Comparison of ENCODE assay signal across 27 mouse cellular contexts in the genomic region with DNA sequence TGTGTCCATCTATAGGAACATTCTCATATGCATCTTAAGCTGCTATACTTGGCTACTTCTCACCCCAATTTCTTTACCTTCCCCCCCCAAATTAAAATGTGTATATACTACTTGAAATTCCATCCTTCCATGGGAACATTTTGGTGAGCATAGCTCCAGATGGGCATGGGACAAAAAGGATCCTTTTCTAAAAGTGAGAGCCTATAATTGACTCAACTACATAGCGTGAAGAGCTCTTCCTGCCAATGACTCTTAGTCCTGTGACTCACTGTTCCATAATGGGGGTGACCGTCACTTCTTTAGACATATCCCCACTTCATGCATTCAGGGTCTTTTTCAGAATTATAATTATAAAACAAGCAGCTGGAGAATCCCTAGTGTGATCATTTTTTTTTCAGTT.
DNase-seq lines count a peak whose midpoint lies in the region; ATAC-seq and TF ChIP-seq lines count a peak whose summit lies in the region.
"Had no signal": no experiment of that assay in that cellular context is flagged by ENCODE, and none has a peak within 500 bp of the region (broad histone marks: within the 10 kb centered on the region; RNA-seq: fewer than 3 reads in every experiment).

No protein-coding gene starts in this region.

- no peaks in the 10 kb centered on the region for H3K27me3 ChIP-seq in forebrain, postnatal 0 days (ENCODE audit: insufficient read depth, low read length)
- H3K27me3 ChIP-seq in forebrain, embryonic 15.5 days: no peaks in the 10 kb centered on the region
- H3K27me3 ChIP-seq in hindbrain, embryonic 11.5 days (ENCODE audit: control insufficient read depth, insufficient read depth, low read length): no peaks in the 10 kb centered on the region
- H3K27me3 ChIP-seq: embryonic facial prominence, embryonic 15.5 days; intestine, embryonic 15.5 days; stomach, embryonic 15.5 days had no signal

- no peak overlapping the region for H3K4me3 ChIP-seq in forebrain, postnatal 0 days (ENCODE audit: low read depth, low read length)
- no peak overlapping the region for H3K4me3 ChIP-seq in forebrain, embryonic 15.5 days
- H3K4me3 ChIP-seq in hindbrain, embryonic 11.5 days (ENCODE audit: low read depth, low read length): no peak overlapping the region
- H3K4me3 ChIP-seq: embryonic facial prominence, embryonic 15.5 days; heart, embryonic 10.5 days; intestine, embryonic 15.5 days; midbrain, embryonic 10.5 days; stomach, embryonic 15.5 days had no signal

- no peak overlapping the region for H3K9ac ChIP-seq in forebrain, postnatal 0 days
- H3K9ac ChIP-seq in forebrain, embryonic 15.5 days (replicated peaks): no peak overlapping the region
- H3K9ac ChIP-seq in hindbrain, embryonic 11.5 days (ENCODE audit: low read depth, low read length): no peak overlapping the region
- H3K9ac ChIP-seq: embryonic facial prominence, embryonic 15.5 days; intestine, embryonic 15.5 days; liver, postnatal 0 days; stomach, embryonic 15.5 days had no signal

- ATAC-seq in forebrain, postnatal 0 days: peak; percentile 77
- ATAC-seq in forebrain, embryonic 15.5 days (replicated peaks): no peak
- no peak for ATAC-seq in hindbrain, embryonic 11.5 days (ENCODE audit: low FRiP score)
- ATAC-seq: activated CD4-positive, CD25-positive, alpha-beta regulatory T cell, adult 4 months; forebrain, embryonic 16.5 days; hindbrain, embryonic 16.5 days; intestine, embryonic 15.5 days; liver, postnatal 0 days; lung, postnatal 0 days had no signal

- no peaks in the 10 kb centered on the region for H3K4me1 ChIP-seq in forebrain, postnatal 0 days (ENCODE audit: insufficient read depth)
- H3K4me1 ChIP-seq in forebrain, embryonic 15.5 days: no peaks in the 10 kb centered on the region
- H3K4me1 ChIP-seq in hindbrain, embryonic 11.5 days (replicated peaks; ENCODE audit: control insufficient read depth, insufficient read depth, low read length): no peaks in the 10 kb centered on the region
- H3K4me1 ChIP-seq: embryonic facial prominence, embryonic 15.5 days; heart, embryonic 10.5 days; intestine, embryonic 15.5 days; midbrain, embryonic 10.5 days; stomach, embryonic 15.5 days had no signal

- no peaks in the 10 kb centered on the region for H3K36me3 ChIP-seq in forebrain, postnatal 0 days (ENCODE audit: insufficient read depth)
- H3K36me3 ChIP-seq in forebrain, embryonic 15.5 days: no peaks in the 10 kb centered on the region
- no peaks in the 10 kb centered on the region for H3K36me3 ChIP-seq in hindbrain, embryonic 11.5 days (ENCODE audit: control insufficient read depth, insufficient read depth, low read length)
- H3K36me3 ChIP-seq: embryonic facial prominence, embryonic 15.5 days; heart, embryonic 10.5 days; intestine, embryonic 15.5 days; midbrain, embryonic 10.5 days; stomach, embryonic 15.5 days had no signal

- no peak overlapping the region for H3K4me2 ChIP-seq in forebrain, postnatal 0 days (ENCODE audit: low read depth)
- H3K4me2 ChIP-seq in forebrain, embryonic 15.5 days (replicated peaks): no peak overlapping the region
- no peak overlapping the region for H3K4me2 ChIP-seq in hindbrain, embryonic 11.5 days (replicated peaks; ENCODE audit: low read depth, low read length)
- H3K4me2 ChIP-seq: embryonic facial prominence, embryonic 15.5 days; intestine, embryonic 15.5 days; stomach, embryonic 15.5 days had no signal

- H3K9me3 ChIP-seq in forebrain, postnatal 0 days (ENCODE audit: low read length): no peaks in the 10 kb centered on the region
- H3K9me3 ChIP-seq in forebrain, embryonic 15.5 days: no peaks in the 10 kb centered on the region
- H3K9me3 ChIP-seq in hindbrain, embryonic 11.5 days (ENCODE audit: control insufficient read depth, low read length): no peaks in the 10 kb centered on the region
- H3K9me3 ChIP-seq: embryonic facial prominence, embryonic 15.5 days; heart, embryonic 10.5 days; intestine, embryonic 15.5 days; midbrain, embryonic 10.5 days; stomach, embryonic 15.5 days had no signal

- peak; percentile 14 for DNase-seq in forebrain, postnatal 0 days
- DNase-seq in left cerebral cortex, adult 11 months (ENCODE audit: low spot score): peak; percentile 51
- DNase-seq in left cerebral cortex, postnatal 4 days: no peak
- peak; percentile 34 to 76 for DNase-seq in left cerebral cortex, postnatal 14 days (ENCODE audit: low spot score in 2 of 2)
- peak; percentile 91 for DNase-seq in telencephalon, adult 2 months (ENCODE audit: low read depth, low spot score)
- DNase-seq in cerebellum, adult 8-10 months: no peak
- no peak for DNase-seq in hindbrain, embryonic 11.5 days (ENCODE audit: low spot score)
- DNase-seq: adrenal gland, postnatal 10 days; cerebellum, adult 9-11 months; gastrocnemius, postnatal 10 days; heart, postnatal 4 days; kidney, adult 8-10 months; kidney, postnatal 10 days; liver, postnatal 0 days; thymus, adult 18-20 months; thymus, postnatal 4 days had no signal

- no peak for TF ChIP-seq CTCF in forebrain, postnatal 0 days (IDR thresholded peaks at IDR 0.05; ENCODE audit: low read depth)

- intact Hi-C loops in left cerebral cortex, postnatal 4 days (cut with DNase I): no loop called here
- intact Hi-C loops in left cerebral cortex, postnatal 14 days (cut with DNase I): loop anchor here (5.0 kb wide), 2 partner anchors 149 to 1234 kb away; partner anchors contain the start of gene Brinp1

- 80% methylated on average over 2 of the region's 2 CpGs for WGBS in forebrain, postnatal 0 days
- WGBS in forebrain, embryonic 15.5 days: 88% methylated on average over 2 of the region's 2 CpGs
- WGBS in hindbrain, embryonic 11.5 days: 88% methylated on average over 2 of the region's 2 CpGs

- no peak overlapping the region for H3K27ac ChIP-seq in forebrain, postnatal 0 days (ENCODE audit: low read depth, low read length)
- no peak overlapping the region for H3K27ac ChIP-seq in forebrain, embryonic 15.5 days (replicated peaks)
- H3K27ac ChIP-seq in hindbrain, embryonic 11.5 days (ENCODE audit: low read depth, low read length): no peak overlapping the region
- H3K27ac ChIP-seq: embryonic facial prominence, embryonic 15.5 days; heart, embryonic 10.5 days; intestine, embryonic 15.5 days; macrophage; midbrain, embryonic 10.5 days; stomach, embryonic 15.5 days had no signal

Comparison
In these comparisons a context has a peak if more than half of its experiments do, and no peak if none do; other contexts are left out.
1. DNase-seq: peak in forebrain, postnatal 0 days (single experiment), left cerebral cortex, adult 11 months (single experiment), left cerebral cortex, postnatal 14 days (2 of 2) and telencephalon, adult 2 months (single experiment); none in left cerebral cortex, postnatal 4 days (single experiment), cerebellum, adult 8-10 months (single experiment) and hindbrain, embryonic 11.5 days (single experiment).